Mouse (Mus musculus) heart, adult 2 months (tissue): Measurements from ENCODE around the gene Krt26. TPM values are rescaled to one million over a fixed set of nuclear protein-coding genes. Genes with fewer than 3 reads are reported as not detected.
A peak's percentile ranks its signal among the peaks of the same experiment; 100 is the strongest.

ENCODE experiments used
- DNase-seq, 2 experiments: peaks; one replicate each; pipeline ENCODE4 v3.0.0; 2021
- H3K27ac ChIP-seq: fragments of 200-600 bp; 2 replicates; pipeline ENCODE4 v1.8.1; 2022
- H3K27me3 ChIP-seq: fragments of 200-500 bp; 2 replicates; pipeline ENCODE4 v1.6.1; 2012; ENCODE audit warnings: mild to moderate bottlenecking, low read length, inconsistent platforms, mixed read lengths; ENCODE audit not compliant: control insufficient read depth, insufficient read depth
- H3K36me3 ChIP-seq: fragments of 200-500 bp; 2 replicates; pipeline ENCODE4 v1.6.1; 2012; ENCODE audit warnings: low read length, inconsistent platforms; ENCODE audit not compliant: control insufficient read depth, insufficient read depth
- H3K4me1 ChIP-seq: fragments of 200-500 bp; 2 replicates; pipeline ENCODE4 v1.6.1; 2011; ENCODE audit warnings: low read length; ENCODE audit not compliant: control insufficient read depth, insufficient read depth
- H3K4me3 ChIP-seq: fragments of 200-600 bp; 2 replicates; pipeline ENCODE4 v1.8.1; 2022
- H3K79me2 ChIP-seq: fragments of 200-500 bp; replicated peaks from 2 replicates; pipeline ENCODE4 v1.6.1; 2012; ENCODE audit warnings: mild to moderate bottlenecking, inconsistent platforms, low read length, moderate library complexity, mixed read lengths; ENCODE audit not compliant: control insufficient read depth, insufficient read depth
- H3K9ac ChIP-seq: fragments of 200-500 bp; 2 replicates; pipeline ENCODE4 v1.6.1; 2012; ENCODE audit warnings: low read depth, mild to moderate bottlenecking, control low read depth, inconsistent platforms, low read length, mixed read lengths
- CTCF ChIP-seq: fragments of 200-600 bp; IDR thresholded peaks from 2 replicates; pipeline ENCODE4 v1.8.1; 2022; ENCODE audit warnings: antibody characterized with exemption, mild to moderate bottlenecking, moderate library complexity
- EP300 ChIP-seq: fragments of 200-500 bp; IDR thresholded peaks from 2 replicates; pipeline ENCODE4 v1.6.1; 2011; ENCODE audit warnings: low read depth, low read length, control low read depth; ENCODE audit not compliant: insufficient read depth
- POLR2A ChIP-seq: fragments of 200-500 bp; IDR thresholded peaks from 2 replicates; pipeline ENCODE4 v1.6.1; 2011; ENCODE audit warnings: mild to moderate bottlenecking, low read depth, low read length, control low read depth; ENCODE audit not compliant: insufficient read depth
- WGBS: fragments of 180-500 bp; shearing (Covaris S2); methylation state at CpG from one replicate; pipeline ENCODE4 v1.1.7; 2018; 5-methylcytosine and 5-hydroxymethylcytosine counted together
- intact Hi-C: fragments of 180-260 bp; cut with DNase I; formaldehyde crosslinking; loops from one replicate; pipeline ENCODE4 v1.15.1; 2025
- polyA plus RNA-seq: library from polyadenylated mRNA; depleted of rRNA; stranded (reverse); fragments of >200 nt; gene quantifications from 2 replicates; pipeline ENCODE4 v1.2.3, GENCODE M21; 2012
- total RNA-seq, 2 experiments: library from RNA; stranded (reverse); gene quantifications; 2 replicates each; pipeline ENCODE4 v1.2.3; 2021

Gene Krt26
- total and polyA plus RNA-seq, 3 experiments: not detected

GRCm38 (mm10) chr11:99366791-99367190 lies 29.0 kb upstream of the Krt26 start:
- TF ChIP-seq EP300 (no peak), CTCF (peak; percentile 21; the same call in 1 of the 2 replicates), POLR2A (no peak)
- no peaks in the 10 kb centered on the region; the same call in 1 of the 2 replicates for H3K27me3 ChIP-seq
- WGBS: 41% methylated on average over 10 of the region's 10 CpGs
- H3K27ac ChIP-seq: no peak overlapping the region
- no peak overlapping the region for H3K9ac ChIP-seq
- intact Hi-C loops: no loop called here
- no peak overlapping the region for H3K4me3 ChIP-seq
- no peaks in the 10 kb centered on the region for H3K79me2 ChIP-seq
- H3K4me1 ChIP-seq: no peaks in the 10 kb centered on the region
- DNase-seq: no peak
- no peaks in the 10 kb centered on the region for H3K36me3 ChIP-seq

DNA sequence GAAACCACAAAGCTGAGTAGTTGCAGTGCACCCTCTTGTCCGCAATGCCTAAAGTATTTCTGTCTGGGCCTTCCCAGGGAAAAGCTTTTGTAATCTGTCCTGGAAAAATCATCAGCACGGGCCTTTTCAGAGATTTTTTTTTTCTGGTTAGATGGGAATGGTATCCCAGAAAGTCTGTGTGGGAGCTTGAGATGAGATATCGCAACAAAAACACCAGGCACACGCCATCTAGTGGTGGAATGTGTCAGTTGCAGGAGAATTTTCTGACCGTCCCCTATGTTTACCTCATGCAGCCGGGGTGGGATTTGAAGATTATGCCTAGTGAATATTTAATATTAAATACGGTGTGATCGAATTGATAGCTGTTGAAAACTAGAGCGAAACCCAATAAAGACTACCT lies 26.6 kb upstream of the Krt26 start:
- WGBS: 20% methylated on average over 9 of the region's 9 CpGs

GRCm38 (mm10) chr11:99361423-99361822 lies 23.7 kb upstream of the Krt26 start:
- no peak overlapping the region for H3K4me3 ChIP-seq
- no peaks in the 10 kb centered on the region for H3K4me1 ChIP-seq
- intact Hi-C loops: no loop called here
- WGBS: 79% methylated on average over 8 of the region's 8 CpGs
- H3K27ac ChIP-seq: no peak overlapping the region
- DNase-seq: no peak
- TF ChIP-seq EP300: no peak
- no peak for TF ChIP-seq CTCF
- no peak for TF ChIP-seq POLR2A
- no peaks in the 10 kb centered on the region for H3K36me3 ChIP-seq
- H3K9ac ChIP-seq: no peak overlapping the region
- H3K27me3 ChIP-seq: no peaks in the 10 kb centered on the region; the same call in 1 of the 2 replicates
- H3K79me2 ChIP-seq: no peaks in the 10 kb centered on the region

More for the DNA sequence above, 26.6 kb upstream of the Krt26 start:
- Histone ChIP-seq H3K9ac (no peak overlapping the region), H3K36me3 (no peaks in the 10 kb centered on the region), H3K79me2 (no peaks in the 10 kb centered on the region), H3K4me1 (no peaks in the 10 kb centered on the region), H3K27ac (no peak overlapping the region), H3K27me3 (no peaks in the 10 kb centered on the region; the same call in 1 of the 2 replicates), H3K4me3 (no peak overlapping the region)
- TF ChIP-seq EP300: no peak
- no peak for TF ChIP-seq POLR2A
- TF ChIP-seq CTCF: peak; percentile 75
- no peak for DNase-seq
- intact Hi-C loops: no loop called here

- TF ChIP-seq CTCF: no peak
- no peak for TF ChIP-seq EP300
- TF ChIP-seq POLR2A: no peak
- no peaks in the 10 kb centered on the region for H3K79me2 ChIP-seq
- H3K27me3 ChIP-seq: no peaks in the 10 kb centered on the region; the same call in 1 of the 2 replicates
- H3K36me3 ChIP-seq: no peaks in the 10 kb centered on the region
- H3K4me3 ChIP-seq: no peak within 1 kb of the TSS
- intact Hi-C loops: no loop called here
- no peak for DNase-seq
- no peak within 1 kb of the TSS for H3K9ac ChIP-seq
- H3K4me1 ChIP-seq: no peaks in the 10 kb centered on the region
- WGBS: 69% methylated on average over 12 of the region's 12 CpGs
- H3K27ac ChIP-seq: no peak within 1 kb of the TSS
Measured at GRCm38 (mm10) chr11:99351004-99351403, 13.2 kb upstream of the Krt26 start, which contains the start of gene Krt27. Gene Krt27, minus strand, starts transcription at chr11:99351104.

DNA sequence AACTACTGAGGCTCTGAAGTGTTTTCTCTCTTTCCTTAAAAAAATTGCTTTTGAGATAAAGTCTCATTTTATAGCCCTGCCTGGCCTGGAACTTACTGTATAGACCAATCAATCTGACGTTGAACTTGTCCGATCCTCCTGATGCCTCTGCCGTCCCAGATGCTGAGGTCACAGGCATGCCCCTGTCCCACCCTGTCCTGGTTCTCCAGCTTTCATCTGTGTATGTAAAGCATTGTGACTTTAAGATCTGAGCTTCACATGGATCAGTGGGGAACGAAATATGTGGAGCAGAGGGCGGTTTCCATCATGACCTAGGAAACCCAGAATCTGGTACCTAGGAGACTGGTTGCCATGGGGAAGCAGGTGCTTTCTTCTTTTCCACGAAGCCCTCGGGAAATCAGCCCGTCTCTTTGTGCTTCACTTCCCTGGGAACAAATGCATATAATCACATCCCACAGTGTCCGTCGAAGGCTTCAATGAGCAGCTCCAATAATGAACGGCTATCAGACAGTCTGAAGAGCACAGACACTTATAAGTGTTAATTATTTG lies 1.6 kb upstream of the Krt26 start:
- no peak overlapping the region for H3K27ac ChIP-seq
- WGBS: 77% methylated on average over 11 of the region's 11 CpGs
- no peaks in the 10 kb centered on the region for H3K4me1 ChIP-seq
- TF ChIP-seq EP300 (no peak), CTCF (no peak), POLR2A (no peak)
- H3K9ac ChIP-seq: no peak overlapping the region
- H3K79me2 ChIP-seq: no peaks in the 10 kb centered on the region
- intact Hi-C loops: no loop called here
- no peaks in the 10 kb centered on the region for H3K36me3 ChIP-seq
- H3K4me3 ChIP-seq: no peak overlapping the region
- DNase-seq: no peak
- H3K27me3 ChIP-seq: no peaks in the 10 kb centered on the region; the same call in 1 of the 2 replicates

- no peak overlapping the region for H3K4me3 ChIP-seq
- H3K9ac ChIP-seq: no peak overlapping the region
- TF ChIP-seq EP300: no peak
- no peak for TF ChIP-seq CTCF
- TF ChIP-seq POLR2A: no peak
- H3K79me2 ChIP-seq: no peaks in the 10 kb centered on the region
- WGBS: 70% methylated on average over 13 of the region's 13 CpGs
- intact Hi-C loops: no loop called here
- no peak for DNase-seq
- H3K27me3 ChIP-seq: no peaks in the 10 kb centered on the region
- H3K27ac ChIP-seq: no peak overlapping the region
- H3K4me1 ChIP-seq: no peaks in the 10 kb centered on the region
- no peaks in the 10 kb centered on the region for H3K36me3 ChIP-seq
Measured at GRCm38 (mm10) chr11:99333426-99333825, 4.3 kb downstream of the Krt26 start.
